Mouse (Mus musculus): ENCODE measurements at regions not wholly inside any gene's neighbourhood (a gene's known extent, or its start where the extent isn't known, plus 50 kb on each side); places are given as distances from the start of the nearest gene placed in this dataset.
A peak's percentile ranks its signal among the peaks of the same experiment; 100 is the strongest.

GRCm38 (mm10) chr2:75458898-75459297 is 200.2 kb upstream of the Hnrnpa3 start:
- Histone ChIP-seq H3K9ac (replicated peaks; ENCODE audit: low read depth, low read length) (no peak overlapping the region), H3K36me3 (ENCODE audit: control insufficient read depth, insufficient read depth) (no peaks in the 10 kb centered on the region), H3K4me3 (replicated peaks; ENCODE audit: low read length) (no peak overlapping the region), H3K4me1 (replicated peaks; ENCODE audit: control insufficient read depth, insufficient read depth, low read length) (no peaks in the 10 kb centered on the region), H3K27ac (ENCODE audit: low read length) (no peak overlapping the region), H3K9me3 (ENCODE audit: control insufficient read depth, low read length) (no peaks in the 10 kb centered on the region), H3K4me2 (ENCODE audit: low read length) (no peak overlapping the region), H3K27me3 (replicated peaks; ENCODE audit: control insufficient read depth, insufficient read depth, low read length) (no peaks in the 10 kb centered on the region)
- no peak for ATAC-seq
- WGBS = 88% methylated on average over 3 of the region's 3 CpGs

GRCm38 (mm10) chr2:75460419-75460818 is 198.6 kb upstream of the Hnrnpa3 start:
- ATAC-seq = no peak
- H3K4me1 ChIP-seq (replicated peaks; ENCODE audit: control insufficient read depth, insufficient read depth, low read length) = no peaks in the 10 kb centered on the region
- H3K9ac ChIP-seq (replicated peaks; ENCODE audit: low read depth, low read length) = no peak overlapping the region
- WGBS = 91% methylated on average over 5 of the region's 5 CpGs
- H3K36me3 ChIP-seq (ENCODE audit: control insufficient read depth, insufficient read depth) = no peaks in the 10 kb centered on the region
- H3K4me3 ChIP-seq (replicated peaks; ENCODE audit: low read length) = no peak overlapping the region
- no peak overlapping the region for H3K27ac ChIP-seq (ENCODE audit: low read length)
- H3K4me2 ChIP-seq (ENCODE audit: low read length) = no peak overlapping the region
- no peaks in the 10 kb centered on the region for H3K27me3 ChIP-seq (replicated peaks; ENCODE audit: control insufficient read depth, insufficient read depth, low read length)
- H3K9me3 ChIP-seq (ENCODE audit: control insufficient read depth, low read length) = no peaks in the 10 kb centered on the region

GRCm38 (mm10) chr2:75461019-75461418 is 198.0 kb upstream of the Hnrnpa3 start:
- H3K27me3 ChIP-seq (replicated peaks; ENCODE audit: control insufficient read depth, insufficient read depth, low read length) = no peaks in the 10 kb centered on the region
- H3K4me3 ChIP-seq (replicated peaks; ENCODE audit: low read length) = no peak overlapping the region
- H3K4me1 ChIP-seq (replicated peaks; ENCODE audit: control insufficient read depth, insufficient read depth, low read length) = no peaks in the 10 kb centered on the region
- no peaks in the 10 kb centered on the region for H3K36me3 ChIP-seq (ENCODE audit: control insufficient read depth, insufficient read depth)
- no peak overlapping the region for H3K9ac ChIP-seq (replicated peaks; ENCODE audit: low read depth, low read length)
- H3K4me2 ChIP-seq (ENCODE audit: low read length) = no peak overlapping the region
- WGBS = 59% methylated on average over 5 of the region's 5 CpGs
- no peak for ATAC-seq
- no peaks in the 10 kb centered on the region for H3K9me3 ChIP-seq (ENCODE audit: control insufficient read depth, low read length)
- H3K27ac ChIP-seq (ENCODE audit: low read length) = no peak overlapping the region

GRCm38 (mm10) chr2:75461421-75461991 is 197.6 kb upstream of the Hnrnpa3 start:
- no peaks in the 10 kb centered on the region for H3K27me3 ChIP-seq (replicated peaks; ENCODE audit: control insufficient read depth, insufficient read depth, low read length)
- H3K9ac ChIP-seq (replicated peaks; ENCODE audit: low read depth, low read length) = no peak overlapping the region
- 43% methylated on average over 10 of the region's 10 CpGs for WGBS
- H3K9me3 ChIP-seq (ENCODE audit: control insufficient read depth, low read length) = no peaks in the 10 kb centered on the region
- no peak overlapping the region for H3K4me3 ChIP-seq (replicated peaks; ENCODE audit: low read length)
- no peaks in the 10 kb centered on the region for H3K4me1 ChIP-seq (replicated peaks; ENCODE audit: control insufficient read depth, insufficient read depth, low read length)
- no peak overlapping the region for H3K27ac ChIP-seq (ENCODE audit: low read length)
- no peak overlapping the region for H3K4me2 ChIP-seq (ENCODE audit: low read length)
- no peaks in the 10 kb centered on the region for H3K36me3 ChIP-seq (ENCODE audit: control insufficient read depth, insufficient read depth)
- no peak for ATAC-seq

GRCm38 (mm10) chr2:75462030-75462671 is 196.9 kb upstream of the Hnrnpa3 start:
- ATAC-seq = no peak
- Histone ChIP-seq H3K4me3 (replicated peaks; ENCODE audit: low read length) (no peak overlapping the region), H3K9ac (replicated peaks; ENCODE audit: low read depth, low read length) (no peak overlapping the region), H3K9me3 (ENCODE audit: control insufficient read depth, low read length) (no peaks in the 10 kb centered on the region), H3K4me1 (replicated peaks; ENCODE audit: control insufficient read depth, insufficient read depth, low read length) (no peaks in the 10 kb centered on the region), H3K27me3 (replicated peaks; ENCODE audit: control insufficient read depth, insufficient read depth, low read length) (no peaks in the 10 kb centered on the region), H3K27ac (ENCODE audit: low read length) (no peak overlapping the region), H3K4me2 (ENCODE audit: low read length) (no peak overlapping the region), H3K36me3 (ENCODE audit: control insufficient read depth, insufficient read depth) (no peaks in the 10 kb centered on the region)
- WGBS = 76% methylated on average over 5 of the region's 5 CpGs

GRCm38 (mm10) chr2:75463091-75463490 is 196.0 kb upstream of the Hnrnpa3 start:
- WGBS = 82% methylated on average over 9 of the region's 9 CpGs
- Histone ChIP-seq H3K9me3 (ENCODE audit: control insufficient read depth, low read length) (no peaks in the 10 kb centered on the region), H3K4me1 (replicated peaks; ENCODE audit: control insufficient read depth, insufficient read depth, low read length) (no peaks in the 10 kb centered on the region), H3K4me3 (replicated peaks; ENCODE audit: low read length) (no peak overlapping the region), H3K36me3 (ENCODE audit: control insufficient read depth, insufficient read depth) (no peaks in the 10 kb centered on the region), H3K9ac (replicated peaks; ENCODE audit: low read depth, low read length) (no peak overlapping the region), H3K27ac (ENCODE audit: low read length) (no peak overlapping the region), H3K4me2 (ENCODE audit: low read length) (no peak overlapping the region), H3K27me3 (replicated peaks; ENCODE audit: control insufficient read depth, insufficient read depth, low read length) (no peaks in the 10 kb centered on the region)
- ATAC-seq = no peak

- H3K27me3 ChIP-seq (replicated peaks; ENCODE audit: control insufficient read depth, insufficient read depth, low read length) = no peaks in the 10 kb centered on the region
- no peaks in the 10 kb centered on the region for H3K36me3 ChIP-seq (ENCODE audit: control insufficient read depth, insufficient read depth)
- H3K4me1 ChIP-seq (replicated peaks; ENCODE audit: control insufficient read depth, insufficient read depth, low read length) = no peaks in the 10 kb centered on the region
- no peak overlapping the region for H3K4me3 ChIP-seq (replicated peaks; ENCODE audit: low read length)
- ATAC-seq = no peak
- H3K4me2 ChIP-seq (ENCODE audit: low read length) = no peak overlapping the region
- H3K27ac ChIP-seq (ENCODE audit: low read length) = no peak overlapping the region
- no peak overlapping the region for H3K9ac ChIP-seq (replicated peaks; ENCODE audit: low read depth, low read length)
- 45% methylated on average over 2 of the region's 2 CpGs for WGBS
- H3K9me3 ChIP-seq (ENCODE audit: control insufficient read depth, low read length) = no peaks in the 10 kb centered on the region
Observed at GRCm38 (mm10) chr2:75464429-75464828, 194.6 kb upstream of the Hnrnpa3 start.

GRCm38 (mm10) chr2:75468851-75469250 is 190.2 kb upstream of the Hnrnpa3 start:
- ATAC-seq = no peak
- peaks cover 9% of the 10 kb centered on the region for H3K4me1 ChIP-seq (replicated peaks; ENCODE audit: control insufficient read depth, insufficient read depth, low read length)
- H3K4me3 ChIP-seq (replicated peaks; ENCODE audit: low read length) = no peak overlapping the region

GRCm38 (mm10) chr2:75469958-75470687 is 188.9 kb upstream of the Hnrnpa3 start:
- H3K4me2 ChIP-seq (ENCODE audit: low read length) = peak overlapping the region; percentile 34
- peak; percentile 81 for ATAC-seq
- H3K4me3 ChIP-seq (replicated peaks; ENCODE audit: low read length) = no peak overlapping the region
- 26% methylated on average over 15 of the region's 15 CpGs for WGBS
- peak overlapping the region; percentile 40 for H3K9ac ChIP-seq (replicated peaks; ENCODE audit: low read depth, low read length)
- H3K27me3 ChIP-seq (replicated peaks; ENCODE audit: control insufficient read depth, insufficient read depth, low read length) = no peaks in the 10 kb centered on the region
- no peaks in the 10 kb centered on the region for H3K36me3 ChIP-seq (ENCODE audit: control insufficient read depth, insufficient read depth)
- H3K9me3 ChIP-seq (ENCODE audit: control insufficient read depth, low read length) = no peaks in the 10 kb centered on the region
- peaks cover 9% of the 10 kb centered on the region for H3K4me1 ChIP-seq (replicated peaks; ENCODE audit: control insufficient read depth, insufficient read depth, low read length)
- peak overlapping the region; percentile 63 for H3K27ac ChIP-seq (ENCODE audit: low read length)

More at GRCm38 (mm10) chr2:75468851-75469250, 190.2 kb upstream of the Hnrnpa3 start:
- no peak overlapping the region for H3K9ac ChIP-seq (replicated peaks; ENCODE audit: low read depth, low read length)
- H3K36me3 ChIP-seq (ENCODE audit: control insufficient read depth, insufficient read depth) = no peaks in the 10 kb centered on the region
- no peaks in the 10 kb centered on the region for H3K27me3 ChIP-seq (replicated peaks; ENCODE audit: control insufficient read depth, insufficient read depth, low read length)
- no peak overlapping the region for H3K27ac ChIP-seq (ENCODE audit: low read length)
- no peaks in the 10 kb centered on the region for H3K9me3 ChIP-seq (ENCODE audit: control insufficient read depth, low read length)
- no peak overlapping the region for H3K4me2 ChIP-seq (ENCODE audit: low read length)
- WGBS = 67% methylated on average over 8 of the region's 8 CpGs
